Mouse (Mus musculus) heart, adult 2 months (tissue): ENCODE data around the gene Sbk3.

Experiments used
- CTCF ChIP-seq: fragments of 200-600 bp; IDR thresholded peaks from 2 replicates; pipeline ENCODE4 v1.8.1; 2022; ENCODE audit warnings: antibody characterized with exemption, mild to moderate bottlenecking, moderate library complexity
- EP300 ChIP-seq: fragments of 200-500 bp; IDR thresholded peaks from 2 replicates; pipeline ENCODE4 v1.6.1; 2011; ENCODE audit warnings: low read depth, low read length, control low read depth; ENCODE audit not compliant: insufficient read depth

DNA sequence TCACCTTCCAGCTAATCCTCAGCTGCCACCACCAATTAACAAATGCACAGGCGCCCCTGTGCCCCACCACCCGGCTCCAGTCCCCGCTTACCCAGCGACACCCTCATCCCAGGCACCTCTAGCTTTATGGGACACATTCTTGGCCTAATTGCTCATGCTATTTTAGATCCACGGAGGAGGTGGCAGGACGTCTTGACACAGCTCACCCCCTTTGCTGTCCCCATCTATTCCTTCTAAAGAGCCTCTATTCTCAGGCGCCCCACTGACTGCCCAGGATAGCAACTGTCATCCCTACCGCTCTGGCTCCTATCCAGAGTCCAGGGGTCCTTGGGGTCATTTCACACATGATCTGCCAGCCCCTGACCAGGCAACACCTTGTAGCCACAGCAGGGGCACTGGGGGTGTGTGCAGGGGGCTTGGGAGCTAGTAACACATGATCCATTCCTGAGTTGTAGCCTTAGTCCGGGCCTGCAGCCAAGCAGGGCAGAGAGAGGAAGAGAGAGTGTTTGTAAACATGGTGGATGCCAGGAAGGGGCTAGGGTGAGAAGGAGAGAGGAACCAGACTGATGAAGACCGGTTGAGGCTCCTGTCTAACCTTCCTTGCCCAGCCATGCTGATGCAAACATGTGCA is 17.0 kb downstream of the Sbk3 start:
- no peak for TF ChIP-seq EP300
- no peak for TF ChIP-seq CTCF
